Mouse (Mus musculus): Measurements from ENCODE around the gene Scd1. TPM values are rescaled to one million over a fixed set of nuclear protein-coding genes. Genes with fewer than 3 reads are reported as not detected.

The Scd1 gene
- total and polyA plus RNA-seq, 3 experiments: 225 to 314 (median 244) TPM

GRCm38 (mm10) chr19:44377629-44378375 lies 29.9 kb downstream of the Scd1 start (continued):
- TF ChIP-seq BHLHE40 (IDR thresholded peaks at IDR 0.05; ENCODE audit: low read depth, low read length) (peak; percentile 34; the same call in 1 of the 2 replicates), MYC (IDR thresholded peaks at IDR 0.05; ENCODE audit: low read depth, low read length) (0 out of 2 replicates have a peak, but pooled peaks have one; percentile 30), JUND (conservative IDR thresholded peaks at IDR 0.05; ENCODE audit: low read depth, low read length) (no peak), MAZ (IDR thresholded peaks at IDR 0.05; ENCODE audit: low read depth, low read length) (no peak), ZC3H11A (IDR thresholded peaks at IDR 0.05; ENCODE audit: low read depth, low read length) (no peak), JUN (IDR thresholded peaks at IDR 0.05; ENCODE audit: insufficient read depth, low read depth, low read length) (no peak), PAX5 (IDR thresholded peaks at IDR 0.05; ENCODE audit: low read length) (no peak), USF2 (conservative IDR thresholded peaks at IDR 0.05; ENCODE audit: low read depth, low read length) (no peak), ELF1 (IDR thresholded peaks at IDR 0.05; ENCODE audit: low read depth, low read length) (no peak), GABPA (IDR thresholded peaks at IDR 0.05; ENCODE audit: insufficient replicate concordance, low read depth, low read length) (no peak), RAD21 (IDR thresholded peaks at IDR 0.05; ENCODE audit: low read depth, low read length) (no peak), MAFK (IDR thresholded peaks at IDR 0.05; ENCODE audit: insufficient replicate concordance, low read length) (no peak), NRF1 (IDR thresholded peaks at IDR 0.05; ENCODE audit: low read depth, low read length) (no peak), NELFE (IDR thresholded peaks at IDR 0.05; ENCODE audit: low read depth, low read length) (no peak; the same call in 1 of the 2 replicates), MEF2A (IDR thresholded peaks at IDR 0.05; ENCODE audit: borderline replicate concordance, low read depth, low read length) (no peak), ZKSCAN1 (IDR thresholded peaks at IDR 0.05; ENCODE audit: borderline replicate concordance, low read depth, low read length) (no peak), EP300 (IDR thresholded peaks at IDR 0.05; ENCODE audit: low read length) (no peak; the same call in 1 of the 2 replicates), KAT2A (IDR thresholded peaks at IDR 0.05; ENCODE audit: insufficient replicate concordance, low read length) (0 out of 2 replicates have a peak, but pooled peaks have one; percentile 41)

GRCm38 (mm10) chr19:44376511-44376951 lies 31.1 kb downstream of the Scd1 start:
- peak; percentile 99 for DNase-seq (ENCODE audit: extremely low read depth)
- Histone ChIP-seq H3K27ac (ENCODE audit: insufficient read depth, low read depth) (peak overlapping the region; percentile 99), H3K4me3 (replicated peaks in 1 of 3; ENCODE audit: low read depth in 2 of 3, low read length in 2 of 3, poor library complexity in 1 of 3) (no peak overlapping the region), H3K4me2 (ENCODE audit: insufficient read depth, low read depth, poor library complexity, severe bottlenecking) (peak overlapping the region; percentile 67), H3K4me1 (ENCODE audit: control insufficient read depth in 1 of 2, insufficient read depth in 2 of 2) (peaks cover 28 to 79% of the 10 kb centered on the region in 2 experiments), H3K9ac (ENCODE audit: insufficient read depth, low read depth) (peak overlapping the region; percentile 85), H3K79me2 (replicated peaks; ENCODE audit: control insufficient read depth, extremely low read depth, insufficient read depth, poor library complexity, severe bottlenecking) (no peaks in the 10 kb centered on the region), H3K36me3 (replicated peaks in 1 of 2; ENCODE audit: control insufficient read depth in 1 of 2, insufficient read depth in 1 of 2, low read length in 1 of 2) (peaks cover 0 to 3% of the 10 kb centered on the region in 2 experiments), H3K9me3 (replicated peaks; ENCODE audit: low read length) (peaks cover 5% of the 10 kb centered on the region), H3K27me3 (replicated peaks) (no peaks in the 10 kb centered on the region)
- dilution Hi-C loops (cut with MboI; ENCODE audit: extremely low pct_ligation_motif_present, extremely low pct_unique_long_range_greater_than_20kb, low sequenced_read_pairs) (no loop called here), in situ Hi-C loops (cut with MboI; ENCODE audit: low pct_ligation_motif_present, low pct_unique_long_range_greater_than_20kb, low sequenced_read_pairs) (loop anchor here (10.0 kb wide), 1 partner anchor 178 kb away; the partner anchor contains the start of genes Gm20538 and Ndufb8)
- TF ChIP-seq USF1 (IDR thresholded peaks at IDR 0.05; ENCODE audit: low read depth, low read length) (no peak), NELFE (IDR thresholded peaks at IDR 0.05; ENCODE audit: low read depth, low read length) (no peak; the same call in 1 of the 2 replicates), ZC3H11A (IDR thresholded peaks at IDR 0.05; ENCODE audit: low read depth, low read length) (no peak), HCFC1 (IDR thresholded peaks at IDR 0.05; ENCODE audit: low read depth, low read length) (peak; percentile 32), RAD21 (IDR thresholded peaks at IDR 0.05; ENCODE audit: low read depth, low read length) (peak; percentile 24), ZKSCAN1 (IDR thresholded peaks at IDR 0.05; ENCODE audit: borderline replicate concordance, low read depth, low read length) (no peak), USF2 (conservative IDR thresholded peaks at IDR 0.05; ENCODE audit: low read depth, low read length) (peak; percentile 22; the same call in 1 of the 2 replicates), TBP (conservative IDR thresholded peaks at IDR 0.05; ENCODE audit: low read depth, low read length) (peak; percentile 68; the same call in 1 of the 2 replicates), JUN (IDR thresholded peaks at IDR 0.05; ENCODE audit: insufficient read depth, low read depth, low read length) (peak; percentile 63; the same call in 1 of the 2 replicates), UBTF (IDR thresholded peaks at IDR 0.05; ENCODE audit: low read depth, low read length) (peak; percentile 59; the same call in 1 of the 2 replicates), ELF1 (IDR thresholded peaks at IDR 0.05; ENCODE audit: low read depth, low read length) (peak; percentile 66; the same call in 1 of the 2 replicates), JUND (conservative IDR thresholded peaks at IDR 0.05; ENCODE audit: low read depth, low read length) (peak; percentile 76), CHD2 (IDR thresholded peaks at IDR 0.05; ENCODE audit: low read length) (peak; percentile 87), BHLHE40 (IDR thresholded peaks at IDR 0.05; ENCODE audit: low read depth, low read length) (peak; percentile 88), POLR2A (IDR thresholded peaks at IDR 0.05; ENCODE audit: low read depth, low read length) (peak; percentile 42), MAFK (IDR thresholded peaks at IDR 0.05; ENCODE audit: insufficient replicate concordance, low read length) (peak; percentile 86), MYC (IDR thresholded peaks at IDR 0.05; ENCODE audit: low read depth, low read length) (peak; percentile 45; the same call in 1 of the 2 replicates), ZNF384 (IDR thresholded peaks at IDR 0.05; ENCODE audit: low read depth, low read length) (peak; percentile 100), NRF1 (IDR thresholded peaks at IDR 0.05; ENCODE audit: low read depth, low read length) (0 out of 2 replicates have a peak, but pooled peaks have one; percentile 14), POLR2AphosphoS2 (IDR thresholded peaks at IDR 0.05; ENCODE audit: low read depth, low read length) (no peak), PAX5 (IDR thresholded peaks at IDR 0.05; ENCODE audit: low read length) (no peak), MXI1 (IDR thresholded peaks at IDR 0.05; ENCODE audit: low read depth, low read length) (no peak; the same call in 1 of the 2 replicates), MAZ (IDR thresholded peaks at IDR 0.05; ENCODE audit: low read depth, low read length) (peak; percentile 82), IRF4 (IDR thresholded peaks at IDR 0.05; ENCODE audit: low read depth, low read length) (peak; percentile 82), EP300 (IDR thresholded peaks at IDR 0.05; ENCODE audit: low read length) (peak; percentile 99), ZMIZ1 (IDR thresholded peaks at IDR 0.05; ENCODE audit: low read depth, low read length) (peak; percentile 63; the same call in 1 of the 2 replicates), SMC3 (IDR thresholded peaks at IDR 0.05; ENCODE audit: low read depth, low read length) (peak; percentile 48)
